Mouse (Mus musculus): ENCODE measurements around the gene Samsn1. TPM values are rescaled to one million over a fixed set of nuclear protein-coding genes. Genes with fewer than 3 reads are reported as not detected.

The Samsn1 gene
- polyA plus RNA-seq, 1 experiment from 2014 or later, result 2.3 TPM

GRCm38 (mm10) chr16:75929536-75930221, 92.4 kb downstream of the Samsn1 start:
- no peak overlapping the region for H3K27ac ChIP-seq (replicated peaks)

GRCm38 (mm10) chr16:75926511-75926910, 95.6 kb downstream of the Samsn1 start:
- no peak for ATAC-seq (ENCODE audit: low FRiP score)
- no peak overlapping the region for H3K4me3 ChIP-seq (replicated peaks)
- H3K4me2 ChIP-seq, result no peak overlapping the region
- H3K36me3 ChIP-seq, result no peaks in the 10 kb centered on the region
- H3K9ac ChIP-seq (replicated peaks), result no peak overlapping the region
- WGBS, result 84% methylated on average over 2 of the region's 2 CpGs
- no peaks in the 10 kb centered on the region for H3K27me3 ChIP-seq (replicated peaks)
- no peak overlapping the region for H3K27ac ChIP-seq (replicated peaks)
- no peaks in the 10 kb centered on the region for H3K9me3 ChIP-seq (replicated peaks)
- no peaks in the 10 kb centered on the region for H3K4me1 ChIP-seq

More at GRCm38 (mm10) chr16:75929536-75930221, 92.4 kb downstream of the Samsn1 start:
- no peaks in the 10 kb centered on the region for H3K4me1 ChIP-seq
- H3K36me3 ChIP-seq, result no peaks in the 10 kb centered on the region
- H3K9ac ChIP-seq (replicated peaks), result no peak overlapping the region
- no peaks in the 10 kb centered on the region for H3K27me3 ChIP-seq (replicated peaks)
- no peaks in the 10 kb centered on the region for H3K9me3 ChIP-seq (replicated peaks)
- no peak for ATAC-seq (ENCODE audit: low FRiP score)
- WGBS, result 31% methylated on average over 11 of the region's 11 CpGs
- no peak overlapping the region for H3K4me3 ChIP-seq (replicated peaks)
- no peak overlapping the region for H3K4me2 ChIP-seq

- ATAC-seq (ENCODE audit: low FRiP score), result no peak
- Histone ChIP-seq H3K27me3 (replicated peaks) (no peaks in the 10 kb centered on the region), H3K27ac (replicated peaks) (no peak overlapping the region), H3K9ac (replicated peaks) (no peak overlapping the region), H3K36me3 (no peaks in the 10 kb centered on the region), H3K9me3 (replicated peaks) (no peaks in the 10 kb centered on the region), H3K4me1 (no peaks in the 10 kb centered on the region), H3K4me2 (no peak overlapping the region), H3K4me3 (replicated peaks) (no peak overlapping the region)
- 91% methylated on average over 4 of the region's 4 CpGs for WGBS
Measured at GRCm38 (mm10) chr16:75920870-75921269, 101.2 kb downstream of the Samsn1 start.

- Histone ChIP-seq H3K9ac (replicated peaks) (no peak overlapping the region), H3K9me3 (replicated peaks) (no peaks in the 10 kb centered on the region), H3K4me3 (replicated peaks) (no peak overlapping the region), H3K4me2 (no peak overlapping the region), H3K27me3 (replicated peaks) (no peaks in the 10 kb centered on the region), H3K4me1 (no peaks in the 10 kb centered on the region), H3K36me3 (no peaks in the 10 kb centered on the region), H3K27ac (replicated peaks) (no peak overlapping the region)
- 92% methylated on average over 4 of the region's 4 CpGs for WGBS
- ATAC-seq (ENCODE audit: low FRiP score), result no peak
Measured at GRCm38 (mm10) chr16:75919298-75919697, 102.8 kb downstream of the Samsn1 start.

- 89% methylated on average over 5 of the region's 5 CpGs for whole genome bisulfite sequencing
- Histone ChIP-seq H3K4me1 (no peaks in the 10 kb centered on the region), H3K9me3 (replicated peaks) (no peaks in the 10 kb centered on the region), H3K27ac (replicated peaks) (no peak overlapping the region), H3K27me3 (replicated peaks) (no peaks in the 10 kb centered on the region), H3K9ac (replicated peaks) (no peak overlapping the region), H3K36me3 (no peaks in the 10 kb centered on the region), H3K4me3 (replicated peaks) (no peak overlapping the region), H3K4me2 (no peak overlapping the region)
- no peak for ATAC-seq (ENCODE audit: low FRiP score)
Measured at GRCm38 (mm10) chr16:75917712-75918111, 104.4 kb downstream of the Samsn1 start.

- Histone ChIP-seq H3K4me1 (no peaks in the 10 kb centered on the region), H3K4me3 (replicated peaks) (no peak overlapping the region), H3K4me2 (no peak overlapping the region), H3K36me3 (no peaks in the 10 kb centered on the region), H3K9me3 (replicated peaks) (no peaks in the 10 kb centered on the region), H3K27ac (replicated peaks) (no peak overlapping the region), H3K27me3 (replicated peaks) (no peaks in the 10 kb centered on the region), H3K9ac (replicated peaks) (no peak overlapping the region)
- no peak for ATAC-seq (ENCODE audit: low FRiP score)
- 95% methylated on average over 5 of the region's 5 CpGs for WGBS
Measured at GRCm38 (mm10) chr16:75912051-75912450, 110.0 kb downstream of the Samsn1 start.

- Histone ChIP-seq H3K36me3 (no peaks in the 10 kb centered on the region), H3K4me1 (no peaks in the 10 kb centered on the region), H3K9ac (replicated peaks) (no peak overlapping the region), H3K4me2 (no peak overlapping the region), H3K27ac (replicated peaks) (no peak overlapping the region), H3K4me3 (replicated peaks) (no peak overlapping the region), H3K9me3 (replicated peaks) (no peaks in the 10 kb centered on the region), H3K27me3 (replicated peaks) (no peaks in the 10 kb centered on the region)
- no peak for ATAC-seq (ENCODE audit: low FRiP score)
- 78% methylated on average over 8 of the region's 8 CpGs for WGBS
Measured at GRCm38 (mm10) chr16:75908635-75909494, 113.2 kb downstream of the Samsn1 start.

- no peaks in the 10 kb centered on the region for H3K9me3 ChIP-seq (replicated peaks)
- no peak overlapping the region for H3K9ac ChIP-seq (replicated peaks)
- H3K4me2 ChIP-seq, result no peak overlapping the region
- no peaks in the 10 kb centered on the region for H3K27me3 ChIP-seq (replicated peaks)
- H3K27ac ChIP-seq (replicated peaks), result no peak overlapping the region
- H3K4me3 ChIP-seq (replicated peaks), result no peak overlapping the region
- no peaks in the 10 kb centered on the region for H3K4me1 ChIP-seq
- ATAC-seq (ENCODE audit: low FRiP score), result no peak
- 85% methylated on average over 2 of the region's 2 CpGs for WGBS
- H3K36me3 ChIP-seq, result no peaks in the 10 kb centered on the region
Measured at GRCm38 (mm10) chr16:75906790-75907189, 115.3 kb downstream of the Samsn1 start.

- H3K4me2 ChIP-seq, result no peak overlapping the region
- H3K4me1 ChIP-seq, result no peaks in the 10 kb centered on the region
- 97% methylated on average over 1 of the region's 1 CpGs for WGBS
- no peak for ATAC-seq (ENCODE audit: low FRiP score)
- H3K36me3 ChIP-seq, result no peaks in the 10 kb centered on the region
- H3K9me3 ChIP-seq (replicated peaks), result no peaks in the 10 kb centered on the region
- H3K27ac ChIP-seq (replicated peaks), result no peak overlapping the region
- H3K27me3 ChIP-seq (replicated peaks), result no peaks in the 10 kb centered on the region
- no peak overlapping the region for H3K9ac ChIP-seq (replicated peaks)
- no peak overlapping the region for H3K4me3 ChIP-seq (replicated peaks)
Measured at GRCm38 (mm10) chr16:75906260-75906659, 115.8 kb downstream of the Samsn1 start.

GRCm38 (mm10) chr16:75905324-75905723, 116.8 kb downstream of the Samsn1 start:
- Histone ChIP-seq H3K9me3 (replicated peaks) (no peaks in the 10 kb centered on the region), H3K4me3 (replicated peaks) (no peak overlapping the region), H3K27ac (replicated peaks) (no peak overlapping the region), H3K36me3 (no peaks in the 10 kb centered on the region), H3K27me3 (replicated peaks) (no peaks in the 10 kb centered on the region), H3K4me2 (no peak overlapping the region), H3K9ac (replicated peaks) (no peak overlapping the region), H3K4me1 (no peaks in the 10 kb centered on the region)
- ATAC-seq (ENCODE audit: low FRiP score), result no peak
- WGBS, result 88% methylated on average over 1 of the region's 1 CpGs

- H3K4me3 ChIP-seq (replicated peaks), result no peak overlapping the region
- 58% methylated on average over 4 of the region's 4 CpGs for WGBS
- H3K9ac ChIP-seq (replicated peaks), result no peak overlapping the region
- no peak overlapping the region for H3K27ac ChIP-seq (replicated peaks)
- H3K4me1 ChIP-seq, result no peaks in the 10 kb centered on the region
- no peaks in the 10 kb centered on the region for H3K36me3 ChIP-seq
- H3K27me3 ChIP-seq (replicated peaks), result no peaks in the 10 kb centered on the region
- H3K9me3 ChIP-seq (replicated peaks), result no peaks in the 10 kb centered on the region
- no peak for ATAC-seq (ENCODE audit: low FRiP score)
- no peak overlapping the region for H3K4me2 ChIP-seq
Measured at GRCm38 (mm10) chr16:75904072-75904471, 118.0 kb downstream of the Samsn1 start.

- Histone ChIP-seq H3K9ac (replicated peaks) (no peak overlapping the region), H3K27ac (replicated peaks) (no peak overlapping the region), H3K4me1 (no peaks in the 10 kb centered on the region), H3K36me3 (no peaks in the 10 kb centered on the region), H3K4me3 (replicated peaks) (no peak overlapping the region), H3K4me2 (no peak overlapping the region), H3K9me3 (replicated peaks) (no peaks in the 10 kb centered on the region), H3K27me3 (replicated peaks) (no peaks in the 10 kb centered on the region)
- ATAC-seq (ENCODE audit: low FRiP score), result no peak
- 91% methylated on average over 3 of the region's 3 CpGs for WGBS
Measured at GRCm38 (mm10) chr16:75903028-75903427, 119.1 kb downstream of the Samsn1 start.

Measured in neural tube, embryonic 15.5 days (tissue).